Mouse (Mus musculus): ENCODE measurements around the gene Dixdc1.

DNA sequence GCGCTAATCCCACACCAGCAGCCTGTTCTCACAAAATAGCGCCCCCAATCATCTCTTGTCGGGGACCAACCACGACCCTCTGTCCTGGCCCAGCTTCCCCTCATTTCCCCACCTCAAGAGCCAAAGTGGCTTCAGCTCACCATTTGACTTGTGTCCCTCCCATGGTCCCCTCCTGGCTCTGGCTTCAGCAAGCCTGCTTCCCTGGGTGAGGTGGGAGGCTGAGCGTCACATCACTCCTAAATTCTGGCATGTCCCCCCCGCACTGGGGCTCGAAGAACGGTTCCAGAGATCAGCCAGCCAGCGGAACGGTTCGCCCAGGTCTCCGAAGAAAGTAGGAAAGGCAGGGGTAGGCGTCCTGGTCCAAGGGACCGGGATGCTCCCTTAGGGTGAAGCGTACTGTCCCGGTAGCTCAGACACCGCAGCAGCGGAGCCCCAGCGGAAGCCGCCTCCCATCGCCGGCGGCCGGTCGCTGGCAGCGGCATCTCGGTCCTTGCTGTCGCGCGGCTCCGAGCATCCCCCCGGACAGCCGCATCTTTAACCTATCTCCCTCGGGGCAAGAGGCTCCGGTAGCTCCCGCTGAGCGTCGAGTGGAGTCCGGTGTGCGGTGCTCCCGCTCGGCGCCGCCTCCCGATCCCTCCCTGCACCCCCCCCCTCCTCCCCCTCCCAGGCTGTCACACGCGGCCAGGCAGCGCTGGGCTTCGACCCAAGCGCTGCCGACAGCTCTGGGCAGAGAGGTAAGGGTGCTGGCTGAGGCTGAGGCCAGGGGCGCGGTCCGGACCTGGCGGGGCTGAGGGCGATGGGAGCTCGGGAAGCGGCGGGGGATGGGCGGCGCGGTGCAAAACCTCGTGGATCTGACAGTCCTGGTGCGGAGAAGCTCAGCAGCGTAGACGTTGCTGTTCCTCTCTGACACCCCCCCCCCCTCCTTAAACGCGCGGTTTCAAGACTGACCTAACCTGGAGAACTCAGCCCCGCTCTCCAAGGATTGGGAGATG lies 40.6 kb downstream of the Dixdc1 start:
- TF ChIP-seq CTCF (IDR thresholded peaks at IDR 0.05; ENCODE audit: borderline replicate concordance, insufficient read depth, low read length) (no peak), POLR2A (IDR thresholded peaks at IDR 0.05; ENCODE audit: low read depth, low read length) (peak; percentile 29; the same call in 1 of the 2 replicates)
